Mouse (Mus musculus): Measurements from ENCODE around the gene Slc25a30.
"Not testable (repeated sequence)": the region's sequence is repeated elsewhere in the genome, so short reads cannot be mapped to it uniquely, and the experiment has no call there.

The Slc25a30 gene

DNA sequence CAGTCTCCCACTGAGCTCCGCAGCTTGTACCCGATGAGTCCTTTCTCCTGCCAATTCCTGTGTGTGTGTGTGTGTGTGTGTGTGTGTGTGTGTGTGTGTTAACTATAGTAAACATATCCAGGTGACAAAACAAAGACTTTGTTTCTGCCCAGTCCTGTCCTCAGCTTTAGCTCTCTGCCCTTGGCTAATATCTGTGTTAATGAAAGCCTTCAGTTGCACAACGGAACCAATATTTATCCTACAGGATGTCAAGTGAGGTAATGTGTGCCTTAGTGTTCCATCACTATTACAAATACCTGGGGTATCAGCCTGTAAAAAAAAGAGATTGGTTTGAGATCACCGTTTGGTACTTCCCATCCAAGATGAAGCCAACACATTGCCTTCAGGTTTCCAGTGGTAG, 6.3 kb upstream of the Slc25a30 start:
- DNase-seq (ENCODE audit: low spot score in 2 of 2) = no peak

DNA sequence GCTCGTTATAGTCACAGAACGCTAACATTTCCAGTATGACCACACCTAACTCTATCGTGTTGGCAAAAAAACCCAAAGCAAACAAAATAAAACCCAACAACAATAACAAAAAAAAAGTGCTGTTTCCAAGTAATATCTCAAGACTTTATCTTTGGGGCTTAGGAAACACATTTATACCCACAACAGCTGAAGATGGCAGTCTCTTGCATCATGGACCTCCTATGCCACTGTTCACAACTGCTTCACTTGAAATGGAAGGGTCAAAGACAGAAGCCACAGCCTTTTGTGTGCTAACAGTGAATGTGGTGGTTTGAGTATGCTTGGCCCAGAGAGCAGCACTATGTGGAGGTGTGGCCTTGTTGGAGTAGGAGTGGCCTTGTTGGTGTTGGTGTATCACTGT, 4.5 kb upstream of the Slc25a30 start:
- DNase-seq (ENCODE audit: low spot score in 2 of 2) = no peak

DNA sequence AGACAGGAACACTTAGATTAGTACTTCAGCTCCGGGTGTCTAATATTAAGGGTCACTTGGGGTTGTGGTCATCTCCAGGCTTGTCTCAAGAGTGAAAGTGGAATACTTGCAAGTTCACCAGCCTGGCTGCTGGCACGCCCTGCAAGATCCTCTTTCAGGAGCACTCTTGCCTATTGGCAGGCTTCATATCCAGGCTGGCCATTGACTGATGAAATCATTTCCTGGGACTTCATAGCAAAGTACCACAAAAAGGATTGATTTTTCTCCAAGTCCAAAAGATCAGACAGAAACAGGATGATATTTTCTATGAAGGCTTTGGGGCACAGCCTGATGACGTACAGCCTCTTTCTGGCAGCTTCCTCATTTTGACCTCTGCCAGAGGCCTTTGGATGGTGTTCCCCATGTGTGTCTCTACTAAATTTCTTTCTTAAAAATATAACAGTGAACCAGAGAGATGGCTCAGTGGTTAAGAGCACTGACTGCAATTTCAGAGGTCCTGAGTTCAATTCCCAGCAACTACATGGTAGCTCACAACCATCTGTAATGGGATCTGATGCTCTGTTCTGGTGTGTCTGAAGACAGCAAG, 3.7 kb upstream of the Slc25a30 start:
- DNase-seq (ENCODE audit: low spot score in 2 of 2) = no peak

DNA sequence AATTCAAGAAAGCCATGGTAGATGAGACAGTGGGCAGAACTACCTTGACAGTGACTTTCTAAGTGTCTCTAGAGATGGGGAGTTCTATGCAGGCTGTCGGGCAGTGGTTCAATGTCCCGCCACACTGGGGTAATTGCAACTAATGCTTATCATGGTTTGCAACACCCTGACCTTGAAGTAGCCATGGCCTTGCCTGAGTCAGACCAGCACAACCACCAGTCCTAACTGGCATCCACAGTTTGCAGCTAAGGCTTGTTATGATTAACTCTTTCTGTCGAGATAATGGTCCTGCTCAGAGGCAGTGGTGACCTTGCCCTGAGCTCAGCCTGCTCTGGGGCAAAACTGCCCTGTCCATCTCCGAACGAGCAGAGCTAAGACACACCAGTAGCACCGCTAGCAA, 2.5 kb upstream of the Slc25a30 start:
- no peak for DNase-seq (ENCODE audit: low spot score in 2 of 2)

DNA sequence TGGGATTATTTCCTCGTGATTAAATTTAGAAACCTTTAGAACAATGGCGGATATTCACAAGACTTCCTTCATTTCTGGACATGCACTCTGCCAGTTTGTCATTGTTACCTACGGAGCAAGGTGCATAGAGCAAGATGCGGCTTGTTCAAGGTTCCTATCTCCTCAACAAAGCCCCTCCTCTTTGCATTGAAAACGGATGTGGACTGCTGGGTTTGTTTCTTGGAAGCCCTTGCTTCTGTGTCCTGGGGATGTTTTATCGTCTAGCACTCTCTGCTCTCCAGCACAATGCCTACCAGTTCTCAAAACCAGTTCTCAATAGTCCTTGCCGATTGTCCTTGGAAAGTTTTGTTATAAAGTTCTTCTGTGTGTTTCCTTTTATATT, 948 bp upstream of the Slc25a30 start:
- DNase-seq (ENCODE audit: low spot score in 2 of 2) = no peak

DNA sequence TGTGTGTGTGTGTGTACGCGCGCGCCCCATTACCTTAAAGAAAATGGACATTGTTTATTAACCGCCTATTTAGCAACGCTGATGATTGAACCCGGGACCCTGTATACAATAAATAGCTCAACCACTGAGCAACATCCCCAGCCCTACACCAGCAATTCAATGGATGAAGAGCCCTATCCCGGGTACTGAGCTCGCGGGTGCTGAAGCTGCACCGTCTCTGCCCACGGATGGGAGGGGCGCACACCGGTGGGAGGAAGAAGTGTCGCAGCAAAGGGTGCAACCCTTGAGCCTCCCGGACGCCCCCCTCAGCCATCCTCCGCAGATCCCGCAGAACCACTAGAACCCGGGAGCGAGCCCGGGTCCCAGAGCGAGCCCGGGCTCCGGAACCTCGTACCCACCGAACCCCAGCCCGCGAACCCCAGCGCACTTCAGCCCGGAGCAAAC, 391 bp downstream of the Slc25a30 start:
- no peak for DNase-seq (ENCODE audit: low spot score in 2 of 2)

DNA sequence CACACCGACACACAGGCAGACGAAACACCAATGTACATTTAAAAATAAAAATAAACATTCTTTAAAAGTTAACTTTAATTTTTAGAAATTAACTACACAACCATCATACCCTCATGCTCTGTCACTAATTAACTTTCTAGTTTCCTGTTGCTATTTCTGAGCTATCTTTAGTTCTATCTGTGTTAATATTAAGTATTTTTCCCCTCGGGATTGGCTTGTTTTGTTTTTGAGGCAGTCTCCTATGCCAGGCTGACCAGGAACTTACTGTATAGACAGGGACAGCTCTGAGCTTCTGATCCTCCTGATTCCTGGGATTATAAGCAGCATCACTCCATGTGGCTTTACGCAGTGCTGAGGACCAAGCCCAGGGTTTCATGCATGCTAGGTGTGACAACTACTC, 6.9 kb downstream of the Slc25a30 start:
- DNase-seq (ENCODE audit: low spot score in 2 of 2) = no peak

DNA sequence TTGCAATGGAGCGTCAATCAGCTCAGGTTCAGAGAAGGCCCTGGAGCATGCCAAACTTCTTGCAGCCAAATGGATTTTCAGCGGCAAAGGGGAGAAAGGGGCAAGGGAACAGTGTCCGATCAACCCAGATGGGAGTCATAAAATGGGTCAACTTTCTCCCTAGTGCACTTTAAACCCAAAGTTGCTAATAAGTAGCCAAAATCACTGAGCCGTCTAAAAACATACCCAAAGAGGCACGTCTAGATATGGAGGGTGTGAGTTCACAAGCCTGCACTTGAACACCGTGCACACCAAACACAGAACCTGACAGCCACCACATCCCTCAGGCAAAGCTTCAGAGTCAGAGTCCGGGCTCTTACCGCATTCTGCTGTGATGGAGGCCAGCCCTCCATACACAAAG, 10.2 kb downstream of the Slc25a30 start:
- DNase-seq (ENCODE audit: low spot score in 2 of 2) = no peak

DNA sequence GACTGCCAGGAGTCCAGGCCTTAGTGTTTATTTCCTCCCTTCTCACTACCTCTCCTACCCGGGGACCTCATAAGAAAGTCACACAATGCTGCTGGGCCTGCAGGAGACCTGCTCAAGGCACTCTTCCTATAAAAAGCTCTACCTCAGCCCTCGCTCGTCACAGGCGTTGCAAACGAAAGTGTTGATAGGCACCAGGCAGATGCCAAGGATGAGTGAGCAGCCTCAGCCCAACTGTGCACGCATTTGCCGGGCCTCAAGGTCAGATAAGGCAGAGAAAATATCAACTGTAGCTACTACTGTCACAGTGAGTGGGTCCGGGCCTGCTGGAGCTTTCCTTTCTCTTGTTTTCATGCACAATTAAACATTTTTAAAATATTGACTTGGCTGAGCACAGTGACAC, 13.4 kb downstream of the Slc25a30 start:
- no peak for DNase-seq (ENCODE audit: low spot score in 2 of 2)

DNA sequence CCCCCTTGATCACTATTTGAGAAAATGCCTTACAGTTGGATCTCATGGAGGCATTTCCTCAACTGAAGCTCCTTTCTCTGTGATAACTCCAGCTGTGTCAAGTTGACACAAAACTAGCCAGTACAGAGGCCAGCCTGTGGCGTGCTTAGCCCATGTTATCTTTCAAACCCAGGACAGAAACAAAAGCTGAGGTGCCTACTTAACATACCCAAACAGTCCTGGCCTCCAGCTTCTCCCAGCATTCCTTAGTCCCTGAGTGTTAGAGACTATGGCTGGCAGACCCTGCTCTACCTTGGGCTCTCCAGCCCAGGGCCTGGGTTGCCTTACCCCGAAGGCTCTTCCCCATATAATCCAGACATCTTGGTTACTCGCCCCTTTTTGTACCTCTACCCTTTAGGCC, 14.4 kb downstream of the Slc25a30 start:
- DNase-seq (ENCODE audit: low spot score in 2 of 2) = not testable (repeated sequence)

DNA sequence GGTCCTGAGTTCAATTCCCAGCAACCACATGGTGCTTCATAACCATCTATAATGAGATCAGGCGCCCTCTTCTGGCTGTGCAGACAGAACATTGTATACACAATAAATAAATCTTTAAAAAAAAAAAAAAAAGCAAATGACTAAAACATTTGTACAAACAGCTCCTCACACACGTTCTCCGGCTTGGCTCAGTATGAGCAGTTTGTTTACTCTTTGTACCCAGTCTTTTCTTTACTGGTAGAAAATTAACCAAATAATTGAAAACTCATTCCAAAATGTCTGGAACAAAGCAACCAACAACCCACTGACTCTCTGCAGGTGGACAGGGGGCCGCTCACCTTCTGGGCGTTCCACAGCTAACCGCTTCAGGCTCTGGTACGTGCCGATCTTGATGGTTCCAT, 15.7 kb downstream of the Slc25a30 start:
- no peak for DNase-seq (ENCODE audit: low spot score in 2 of 2)

DNA sequence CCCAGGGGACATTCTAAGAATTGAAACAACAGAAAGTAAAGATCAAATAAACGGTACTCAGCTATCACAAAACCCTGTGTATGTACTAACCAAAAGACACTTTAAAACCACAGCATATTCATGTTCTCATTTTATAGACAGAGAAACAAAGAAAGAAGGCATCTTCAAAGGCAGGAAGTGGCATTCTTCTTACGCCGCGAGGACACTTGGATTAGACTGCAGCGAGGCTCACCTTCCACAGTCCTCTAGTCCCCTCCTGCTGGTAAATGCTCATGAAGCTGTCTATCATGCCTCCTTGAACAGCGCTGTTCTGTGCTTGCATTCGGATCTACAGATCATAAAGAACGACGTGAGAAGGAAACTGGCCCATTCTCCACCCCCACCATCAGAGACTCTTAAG, 17.5 kb downstream of the Slc25a30 start:
- DNase-seq (ENCODE audit: low spot score in 2 of 2) = no peak

DNA sequence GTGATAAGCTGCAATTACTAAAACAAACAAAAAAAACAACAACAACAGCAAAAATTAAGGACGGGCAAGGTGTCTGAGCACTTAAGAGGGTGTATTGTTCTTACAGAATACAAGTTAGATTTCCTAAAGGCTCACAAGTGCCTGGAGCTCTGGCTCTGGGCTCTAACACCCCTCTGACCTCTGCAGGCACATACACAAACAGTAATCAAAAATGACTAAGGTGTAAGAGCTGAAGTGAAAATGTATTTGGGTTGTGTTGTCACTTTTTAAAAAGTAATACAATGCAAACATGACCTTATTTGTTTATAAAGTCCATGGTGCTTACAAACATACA, 18.6 kb downstream of the Slc25a30 start:
- DNase-seq (ENCODE audit: low spot score in 2 of 2) = no peak

DNA sequence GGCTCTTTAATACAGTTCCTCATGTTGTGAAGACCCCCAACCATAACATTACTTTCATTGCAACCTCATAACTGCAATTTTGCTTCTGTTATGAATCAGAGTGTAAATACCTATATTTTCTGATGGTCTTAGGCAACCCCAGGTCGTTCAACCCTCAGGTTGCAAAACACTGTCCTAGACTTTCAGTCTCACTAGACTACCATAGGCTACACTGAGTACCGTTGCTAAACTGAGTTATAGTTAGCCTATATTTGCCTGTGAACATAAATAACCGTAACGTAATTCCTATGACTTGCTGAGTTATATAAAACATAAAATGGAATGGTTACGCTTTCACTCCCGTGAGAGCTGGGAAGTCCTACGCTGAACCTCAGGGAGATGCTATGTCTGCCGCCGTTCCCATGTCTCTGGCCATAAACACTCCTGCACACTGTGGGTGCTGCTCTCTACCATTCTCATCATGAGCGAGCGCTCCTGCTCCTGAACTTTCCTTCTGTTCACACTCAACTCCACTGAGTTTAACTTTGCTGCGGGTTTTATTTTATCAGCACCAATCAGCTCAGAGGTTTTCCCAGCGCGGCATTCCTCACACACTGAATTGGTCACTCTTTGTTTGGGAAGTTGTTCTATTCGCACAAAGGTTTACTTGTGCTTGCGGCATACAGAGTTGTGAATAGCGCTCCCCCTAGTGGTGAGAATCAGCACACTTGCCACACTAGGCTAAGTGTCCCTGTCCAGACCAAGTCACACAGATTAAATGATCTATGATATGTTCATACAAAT, 19.2 kb downstream of the Slc25a30 start:
- peak; percentile 29 to 54 for DNase-seq (ENCODE audit: low spot score in 2 of 2)

DNA sequence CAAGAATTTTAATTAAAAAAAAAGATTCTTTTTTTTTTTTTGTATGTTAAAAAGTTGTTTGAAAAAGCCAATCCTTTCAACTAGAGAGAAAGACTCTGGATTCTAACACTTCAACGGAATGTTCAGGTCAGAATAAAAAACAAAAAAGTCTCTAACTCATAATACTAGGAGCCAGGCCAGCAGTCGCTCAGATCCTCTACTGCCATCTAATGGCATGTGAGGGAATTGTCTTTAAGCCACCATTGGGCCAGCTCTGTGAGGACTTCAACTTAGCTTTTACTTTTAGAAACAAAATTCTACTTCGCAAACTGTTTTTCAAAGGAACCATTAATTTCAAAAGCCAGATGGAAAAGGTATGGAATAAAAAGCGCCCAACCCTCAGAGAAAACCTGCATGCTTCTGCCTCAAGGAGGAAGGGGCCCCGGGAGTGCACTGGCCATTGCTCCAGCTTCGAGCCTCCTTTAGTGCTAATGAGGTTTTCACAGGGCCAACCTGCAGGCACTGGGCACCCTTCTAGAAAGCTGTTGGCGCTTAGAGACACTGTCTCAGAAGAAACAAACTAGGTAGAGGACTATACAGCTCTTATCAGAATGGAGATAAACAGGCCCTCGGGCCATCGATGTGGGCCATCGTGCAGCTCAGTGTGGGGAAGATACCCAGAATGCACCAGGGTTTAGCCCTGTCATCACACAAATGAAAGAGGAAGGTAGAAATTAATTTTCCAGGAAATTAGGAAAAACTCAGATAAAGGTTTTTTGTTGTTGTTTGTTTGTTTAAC, 25.6 kb downstream of the Slc25a30 start:
- peak in 1 of 2 experiments; percentile 29 for DNase-seq (ENCODE audit: low spot score in 2 of 2)

DNA sequence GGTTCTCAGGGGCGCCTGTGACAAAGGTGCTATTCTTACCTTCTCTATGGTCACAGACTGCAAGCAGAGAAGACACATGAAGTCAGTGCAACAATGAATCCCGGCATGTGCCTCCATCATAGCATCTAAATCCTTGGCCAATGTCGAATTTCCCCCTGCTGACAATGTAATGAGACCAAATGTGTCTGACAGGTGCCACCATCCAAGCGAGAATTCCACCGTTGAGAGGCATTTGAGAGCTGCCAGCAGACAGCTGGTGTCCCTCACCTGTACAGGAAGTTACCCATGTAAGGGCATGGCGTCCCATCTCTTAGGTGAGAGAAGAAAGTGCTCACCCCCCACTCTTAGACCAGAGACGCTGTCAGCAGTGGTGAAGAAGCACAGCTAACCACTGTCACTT, 28.4 kb downstream of the Slc25a30 start:
- no peak for DNase-seq (ENCODE audit: low spot score in 2 of 2)

DNA sequence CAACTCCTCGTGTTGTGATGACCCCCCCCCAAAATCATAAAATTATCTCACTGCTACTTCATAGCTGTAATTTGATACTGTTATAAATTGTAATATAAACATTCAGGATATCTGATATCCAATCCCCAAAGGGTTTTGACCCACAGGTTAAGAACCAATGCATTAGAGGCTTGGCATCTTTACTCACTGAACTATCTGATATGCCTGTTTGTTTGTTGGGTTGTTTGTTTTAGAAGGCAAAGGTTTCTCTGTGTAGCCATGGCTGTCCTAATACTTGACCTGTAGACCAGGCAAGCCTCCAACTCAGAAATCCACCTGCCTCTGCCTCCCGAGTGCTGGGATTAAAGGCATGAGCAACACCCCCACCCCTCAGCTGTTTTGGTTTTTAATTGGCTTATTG, 29.0 kb downstream of the Slc25a30 start:
- no peak for DNase-seq (ENCODE audit: low spot score in 2 of 2)

DNA sequence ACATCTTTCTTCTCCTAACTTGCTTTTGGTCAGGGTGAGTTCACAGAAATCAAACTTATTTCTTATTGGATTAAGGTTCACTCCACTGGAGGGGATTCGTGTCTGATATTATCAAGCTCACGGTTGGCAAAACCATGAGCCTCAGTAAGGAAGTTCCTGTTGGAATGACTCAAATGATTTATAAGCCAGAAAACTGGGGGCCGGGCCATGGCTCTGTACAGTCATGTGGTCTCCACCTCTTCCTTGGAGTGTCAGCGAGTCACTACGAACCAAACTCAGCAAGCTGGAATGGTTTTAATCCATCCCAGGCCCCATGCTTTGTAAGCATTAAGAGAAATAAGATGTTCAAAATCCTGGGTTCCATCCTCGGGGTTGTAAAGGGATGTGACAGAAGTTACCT, 29.9 kb downstream of the Slc25a30 start:
- no peak for DNase-seq (ENCODE audit: low spot score in 2 of 2)

DNA sequence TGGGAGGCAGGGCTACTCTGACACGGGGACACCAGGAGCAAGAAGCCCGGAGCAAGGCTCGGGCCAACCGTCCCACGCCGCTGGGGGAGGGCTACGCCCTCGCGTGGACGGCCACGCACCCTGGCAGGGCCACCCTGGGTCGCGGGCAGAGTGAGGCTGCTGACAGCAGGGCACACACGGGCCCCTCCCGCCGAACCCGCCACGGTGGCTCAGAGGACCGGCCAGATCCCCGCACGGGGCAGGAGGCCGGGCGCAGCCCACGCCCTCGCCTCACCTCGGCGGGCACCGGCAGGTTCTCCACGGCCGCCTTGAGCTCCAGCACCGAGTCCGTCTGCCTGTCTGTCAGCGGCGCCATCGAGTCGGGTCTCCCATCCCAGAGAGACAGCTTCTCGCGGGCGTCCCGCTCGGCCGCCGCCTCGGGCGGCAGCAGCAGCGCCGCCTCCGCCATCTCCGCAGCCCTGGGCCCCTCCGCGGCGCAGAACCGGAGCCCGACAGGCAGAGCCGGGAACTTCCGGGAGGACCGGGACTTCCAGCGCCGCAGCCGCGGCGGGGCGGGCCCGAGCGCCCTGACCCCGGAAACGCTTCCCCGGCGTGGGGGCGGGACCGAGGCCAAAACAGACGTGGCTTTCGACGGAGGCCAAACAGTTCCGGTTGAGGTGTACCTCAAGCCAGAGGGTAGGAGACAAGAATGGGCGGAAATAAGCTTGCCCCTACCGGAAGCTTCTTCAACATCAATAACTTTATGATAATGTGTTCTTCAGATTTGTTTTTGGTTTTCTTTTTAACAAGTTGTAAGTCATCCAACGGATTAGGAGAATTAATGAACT, 32.6 kb downstream of the Slc25a30 start, which contains the start of gene Cog3:
Gene Cog3, minus strand, starts transcription at position 527 of the 827 bp plus-strand sequence.
- peak; percentile 95 to 97 for DNase-seq (ENCODE audit: low spot score in 2 of 2)

DNA sequence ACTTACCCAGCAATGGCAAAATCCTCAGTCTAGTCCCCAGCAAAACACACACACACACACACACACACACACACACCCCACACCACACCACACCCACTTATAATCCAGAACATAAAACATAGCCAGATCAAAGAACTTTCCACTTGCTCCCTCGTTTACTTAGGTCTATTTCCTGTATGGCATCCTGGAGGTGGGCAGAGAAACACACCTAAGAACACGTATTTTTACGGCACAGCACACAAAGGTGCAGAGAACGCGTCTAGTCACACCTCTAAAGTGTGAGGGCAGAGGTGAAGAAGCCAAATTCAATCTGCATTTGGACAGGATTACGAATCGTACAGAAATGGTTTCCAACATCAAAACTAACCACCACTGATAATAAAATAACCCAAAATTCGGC, 33.6 kb downstream of the Slc25a30 start:
- no peak for DNase-seq (ENCODE audit: low spot score in 2 of 2)

DNA sequence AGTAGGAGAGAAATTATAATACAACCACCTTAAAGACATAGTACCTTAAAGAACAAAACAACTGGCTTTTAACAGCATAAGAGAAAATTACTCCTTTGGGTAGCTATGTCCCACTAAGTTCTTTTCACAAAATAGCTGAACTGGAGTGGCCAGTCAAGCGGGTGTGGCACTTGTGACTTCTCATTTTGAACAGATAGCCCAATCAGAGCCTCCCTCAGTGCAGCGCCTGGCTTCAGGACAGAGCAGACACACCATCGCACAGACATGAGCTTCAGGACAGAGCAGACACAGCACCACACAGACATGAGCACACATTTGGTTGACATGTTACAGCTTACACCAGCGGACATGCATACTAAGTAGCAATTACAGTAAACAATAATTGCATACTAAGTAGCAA, 35.8 kb downstream of the Slc25a30 start:
- no peak for DNase-seq (ENCODE audit: low spot score in 2 of 2)

DNA sequence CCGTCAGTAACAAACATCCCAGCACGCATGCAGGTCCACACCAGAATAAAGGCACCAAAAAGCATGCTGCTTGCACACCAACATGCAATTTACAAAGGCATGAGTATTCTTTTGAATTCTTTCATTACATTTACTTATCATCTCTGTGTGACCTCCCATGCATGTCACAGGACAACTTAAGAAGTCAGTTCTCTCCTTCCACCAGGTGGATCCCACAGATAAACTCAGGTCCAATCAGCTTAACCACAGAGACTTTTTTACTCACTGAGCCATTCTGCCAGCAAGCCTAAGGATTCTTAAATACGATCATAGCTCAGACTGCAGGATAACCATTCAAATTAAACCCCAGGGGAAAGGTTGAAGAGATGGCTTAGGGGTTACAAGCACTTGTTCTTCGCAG, 37.7 kb downstream of the Slc25a30 start:
- DNase-seq (ENCODE audit: low spot score in 2 of 2) = no peak
